Mouse (Mus musculus) olfactory bulb, adult 2 months (tissue): Measurements from ENCODE around the gene Gm10097.

Experiments
- CTCF ChIP-seq: fragments of 200-500 bp; IDR thresholded peaks from 2 replicates; pipeline ENCODE4 v1.5.1; 2012; ENCODE audit warnings: low read depth, mild to moderate bottlenecking, low read length, moderate library complexity; ENCODE audit not compliant: insufficient read depth
- POLR2A ChIP-seq: fragments of 200-500 bp; IDR thresholded peaks from 2 replicates; pipeline ENCODE4 v1.6.1; 2012; ENCODE audit warnings: mild to moderate bottlenecking, low read depth, low read length, moderate library complexity; ENCODE audit not compliant: insufficient read depth

DNA sequence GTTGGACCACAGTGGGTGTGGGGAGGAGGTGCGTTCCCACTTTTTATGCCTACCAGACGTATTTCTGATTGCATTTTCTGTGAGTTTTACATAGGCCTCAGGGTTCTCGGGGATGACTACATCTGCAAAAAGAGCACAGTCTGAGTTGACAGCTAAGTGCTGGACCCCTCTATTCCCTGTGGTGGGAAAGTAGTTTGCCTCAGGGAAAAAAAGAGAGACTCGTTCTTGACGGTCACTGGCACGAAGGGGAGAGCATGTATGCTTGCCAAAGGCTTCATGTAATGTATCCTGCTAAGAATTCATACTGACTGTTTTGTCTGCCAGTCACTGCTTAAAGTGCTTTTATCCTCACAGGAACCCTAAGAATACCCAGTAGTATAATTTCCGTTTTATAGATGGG, 23.8 kb upstream of the Gm10097 start:
- no peak for TF ChIP-seq CTCF
- no peak for TF ChIP-seq POLR2A
